Mouse (Mus musculus) bone marrow, adult 2 months (tissue): Measurements from ENCODE around the gene Gm5089.

Experiments used
- CTCF ChIP-seq: fragments of 200-500 bp; IDR thresholded peaks from 2 replicates; pipeline ENCODE4 v1.5.1; 2011; ENCODE audit warnings: low read length, control low read depth; ENCODE audit not compliant: control insufficient read depth, insufficient read depth
- POLR2A ChIP-seq: fragments of 200-500 bp; IDR thresholded peaks from 2 replicates; pipeline ENCODE4 v1.6.1; 2011; ENCODE audit warnings: low read depth, mild to moderate bottlenecking, control low read depth, low read length, borderline replicate concordance; ENCODE audit not compliant: control insufficient read depth

DNA sequence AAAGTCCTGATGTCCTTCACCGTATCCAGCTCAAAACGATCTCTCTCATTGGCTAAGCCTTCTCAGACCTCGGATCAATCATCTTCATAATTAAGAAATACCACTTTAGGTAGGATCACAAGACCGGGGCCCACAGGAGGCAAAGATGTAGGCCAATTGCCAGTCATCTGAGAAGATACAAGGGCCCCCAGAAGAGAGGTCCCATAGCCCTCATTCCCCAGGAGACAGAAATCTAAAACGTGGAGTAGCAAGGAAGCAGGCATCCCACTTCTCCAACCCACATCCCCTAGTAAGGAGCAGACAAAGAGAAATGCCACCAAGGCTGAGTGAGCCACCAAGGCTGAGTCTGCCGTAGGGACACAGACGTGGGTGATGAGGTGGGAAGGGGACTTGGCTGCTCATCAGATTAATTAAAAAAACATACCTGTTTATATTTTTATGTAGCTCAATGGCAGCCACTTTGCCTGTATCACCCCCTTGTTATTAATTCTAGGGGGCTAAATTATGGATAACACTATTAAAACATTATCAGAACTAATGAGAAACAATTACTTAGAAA lies 46.2 kb downstream of the Gm5089 start:
- TF ChIP-seq POLR2A = no peak
- TF ChIP-seq CTCF = no peak
